Mouse (Mus musculus) cerebellum, adult 2 months (tissue): ENCODE data around the gene Olfr1428. TPM values are rescaled to one million over a fixed set of nuclear protein-coding genes. Genes with fewer than 3 reads are reported as not detected.

ENCODE experiments used
- DNase-seq, 2 experiments: peaks; one replicate each; pipeline ENCODE4 v3.0.0; 2021
- H3K27ac ChIP-seq: fragments of 200-500 bp; 2 replicates; pipeline ENCODE4 v1.5.1; 2012; ENCODE audit warnings: low read length, control low read depth, inconsistent platforms; ENCODE audit not compliant: insufficient read depth
- H3K27me3 ChIP-seq: fragments of 200-500 bp; 2 replicates; pipeline ENCODE4 v1.6.1; 2012; ENCODE audit warnings: inconsistent platforms, mild to moderate bottlenecking, low read length, moderate library complexity; ENCODE audit not compliant: control insufficient read depth, insufficient read depth
- H3K4me1 ChIP-seq: fragments of 200-500 bp; 2 replicates; pipeline ENCODE4 v1.6.1; 2011; ENCODE audit warnings: low read length; ENCODE audit not compliant: control insufficient read depth, insufficient read depth
- H3K4me3 ChIP-seq: fragments of 200-500 bp; replicated peaks from 2 replicates; pipeline ENCODE3; 2011; ENCODE audit warnings: mild to moderate bottlenecking, low read depth, low read length, control low read depth; ENCODE audit not compliant: insufficient read depth
- CTCF ChIP-seq: fragments of 200-500 bp; IDR thresholded peaks from 2 replicates; pipeline ENCODE4 v1.5.1; 2011; ENCODE audit warnings: low read depth, mild to moderate bottlenecking, control low read depth, low read length, moderate library complexity, borderline replicate concordance; ENCODE audit not compliant: insufficient read depth
- POLR2A ChIP-seq: fragments of 200-500 bp; IDR thresholded peaks from 2 replicates; pipeline ENCODE4 v1.6.1; 2011; ENCODE audit warnings: low read length, control low read depth, borderline replicate concordance; ENCODE audit not compliant: insufficient read depth
- WGBS: fragments of 180-500 bp; shearing (Covaris S2); methylation state at CpG from one replicate; pipeline ENCODE4 v1.1.7; 2018; 5-methylcytosine and 5-hydroxymethylcytosine counted together
- polyA plus RNA-seq: library from polyadenylated mRNA; depleted of rRNA; stranded (reverse); fragments of >200 nt; gene quantifications from 2 replicates; pipeline ENCODE4 v1.2.3, GENCODE M21; 2012; rRNA removed

Gene Olfr1428
- polyA plus RNA-seq = not detected in 2 replicates

DNA sequence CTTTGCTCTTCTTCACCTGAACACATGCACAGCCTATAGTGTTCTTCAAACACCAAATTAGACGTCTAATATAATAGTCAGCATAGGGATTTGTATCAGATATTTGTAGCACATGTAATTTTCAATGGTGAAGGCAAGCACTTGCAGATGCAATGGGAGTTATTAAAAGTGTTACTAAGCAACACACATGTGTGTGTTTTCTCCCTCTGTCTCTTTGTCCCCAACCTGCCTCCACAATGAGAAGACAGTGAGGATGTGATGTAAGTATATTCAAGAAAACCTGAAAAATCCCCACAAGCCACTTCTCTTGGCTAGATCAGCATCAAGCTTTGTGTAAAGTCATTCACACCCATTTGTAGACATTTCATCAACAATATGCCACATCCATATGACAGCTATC is at the start of gene Olfr1428:
TSS of gene Olfr1428 (minus strand) at position 101 of the 400 bp plus-strand sequence.
- no peak for TF ChIP-seq POLR2A
- no peak for TF ChIP-seq CTCF
- DNase-seq = no peak
- Histone ChIP-seq H3K27ac (no peak within 1 kb of the TSS), H3K4me3 (no peak within 1 kb of the TSS), H3K27me3 (no peaks in the 10 kb centered on the region), H3K4me1 (no peaks in the 10 kb centered on the region)
- WGBS = 69% methylated on average over 1 of the region's 1 CpGs

DNA sequence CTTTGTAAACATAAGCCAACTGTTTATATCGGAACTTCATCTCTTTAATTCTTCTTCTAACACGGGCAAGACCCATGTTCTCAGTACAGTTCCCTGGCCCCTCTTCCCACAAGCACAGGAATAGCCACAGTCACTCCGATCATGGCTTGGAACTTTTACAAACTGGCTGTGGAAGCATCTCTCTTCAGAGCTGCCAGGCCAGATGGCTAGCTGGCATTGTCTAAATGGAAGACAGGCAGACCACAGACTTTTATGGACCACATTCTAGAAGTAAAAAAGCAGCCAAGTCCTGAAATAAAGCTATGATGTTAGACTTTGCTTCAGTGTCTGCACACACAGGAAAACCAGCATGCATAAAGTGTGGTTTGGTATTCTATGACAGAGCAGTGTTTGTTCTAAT is 29.8 kb upstream of the Olfr1428 start:
- DNase-seq = peak in 1 of 2 experiments; percentile 29
- WGBS = 28% methylated on average over 3 of the region's 3 CpGs
- Histone ChIP-seq H3K27ac (no peak overlapping the region), H3K27me3 (no peaks in the 10 kb centered on the region), H3K4me3 (no peak overlapping the region), H3K4me1 (no peaks in the 10 kb centered on the region)
- no peak for TF ChIP-seq CTCF
- TF ChIP-seq POLR2A = no peak

DNA sequence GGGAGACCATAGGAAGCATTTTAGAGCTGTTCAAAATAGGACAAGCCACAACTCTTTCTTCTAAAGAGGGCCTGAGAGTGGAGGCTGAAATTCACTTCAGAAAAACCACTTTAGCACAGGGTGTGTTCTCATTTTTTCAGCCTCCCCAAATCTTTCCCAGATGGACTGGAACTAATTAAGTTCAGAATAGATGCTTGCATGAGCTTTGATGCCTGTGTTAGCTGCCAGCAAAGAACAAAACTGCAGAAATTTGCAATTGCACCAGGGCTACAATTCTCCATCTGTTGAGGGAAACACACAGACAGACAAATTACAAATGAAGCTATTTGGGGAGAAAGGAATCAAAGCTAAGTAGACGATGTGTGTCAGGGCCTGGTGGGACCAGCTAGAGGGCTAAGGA is 27.7 kb upstream of the Olfr1428 start:
- TF ChIP-seq CTCF (no peak), POLR2A (no peak)
- WGBS = 3% methylated on average over 1 of the region's 1 CpGs
- no peak overlapping the region for H3K27ac ChIP-seq

DNA sequence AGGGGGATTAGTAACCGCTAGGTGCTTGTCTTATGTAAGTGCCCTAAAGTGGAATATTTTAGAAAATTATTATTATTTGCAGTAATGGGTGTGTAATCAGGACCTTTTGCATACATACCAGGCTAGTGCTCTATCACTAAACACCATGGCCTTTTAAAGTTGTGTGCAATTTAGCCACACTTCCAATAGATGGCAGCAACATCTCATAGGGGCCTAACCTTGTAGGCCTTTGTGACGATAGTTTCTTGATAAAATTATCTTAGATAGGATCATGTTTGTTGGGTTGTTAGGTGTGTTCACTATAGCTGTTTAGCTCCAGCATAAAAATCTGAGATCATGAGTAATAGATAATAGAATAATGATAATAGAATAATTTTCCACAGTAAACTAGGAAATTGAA is 18.6 kb upstream of the Olfr1428 start:
- no peak overlapping the region for H3K27ac ChIP-seq
- no peak overlapping the region for H3K4me3 ChIP-seq
- WGBS = 19% methylated on average over 2 of the region's 2 CpGs
- H3K4me1 ChIP-seq = no peaks in the 10 kb centered on the region
- TF ChIP-seq POLR2A (no peak), CTCF (no peak)
- no peaks in the 10 kb centered on the region for H3K27me3 ChIP-seq
- DNase-seq = peak in 1 of 2 experiments; percentile 10

More for the DNA sequence above, 27.7 kb upstream of the Olfr1428 start:
- H3K4me1 ChIP-seq = no peaks in the 10 kb centered on the region
- no peak overlapping the region for H3K4me3 ChIP-seq
- DNase-seq = peak in 1 of 2 experiments; percentile 10
- no peaks in the 10 kb centered on the region for H3K27me3 ChIP-seq

DNA sequence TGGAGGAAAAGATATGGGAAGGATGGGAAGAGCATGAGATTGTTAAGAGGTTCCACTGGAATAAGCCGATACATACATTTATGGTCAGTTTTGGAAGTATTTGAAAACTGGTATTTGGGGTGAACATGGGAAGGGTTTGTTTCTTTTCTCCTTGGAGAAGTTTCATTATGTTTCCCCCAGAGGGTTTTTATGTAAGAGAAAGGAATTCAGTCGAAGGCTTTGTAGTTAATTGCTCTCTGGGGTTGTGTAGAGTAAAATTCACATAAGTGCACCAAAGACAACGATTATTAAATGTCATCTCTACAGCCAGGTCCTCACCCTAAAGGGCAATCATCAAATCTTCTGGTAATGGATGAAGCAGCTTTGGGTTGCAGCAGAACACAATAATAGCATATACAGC is 7.4 kb upstream of the Olfr1428 start, which contains the start of gene Olfr76:
TSS of gene Olfr76 (minus strand) at position 101 of the 400 bp plus-strand sequence.
- no peaks in the 10 kb centered on the region for H3K27me3 ChIP-seq
- no peak for DNase-seq
- no peak within 1 kb of the TSS for H3K27ac ChIP-seq
- WGBS = 69% methylated on average over 3 of the region's 3 CpGs
- no peaks in the 10 kb centered on the region for H3K4me1 ChIP-seq
- no peak within 1 kb of the TSS for H3K4me3 ChIP-seq
- TF ChIP-seq CTCF = no peak
- no peak for TF ChIP-seq POLR2A

DNA sequence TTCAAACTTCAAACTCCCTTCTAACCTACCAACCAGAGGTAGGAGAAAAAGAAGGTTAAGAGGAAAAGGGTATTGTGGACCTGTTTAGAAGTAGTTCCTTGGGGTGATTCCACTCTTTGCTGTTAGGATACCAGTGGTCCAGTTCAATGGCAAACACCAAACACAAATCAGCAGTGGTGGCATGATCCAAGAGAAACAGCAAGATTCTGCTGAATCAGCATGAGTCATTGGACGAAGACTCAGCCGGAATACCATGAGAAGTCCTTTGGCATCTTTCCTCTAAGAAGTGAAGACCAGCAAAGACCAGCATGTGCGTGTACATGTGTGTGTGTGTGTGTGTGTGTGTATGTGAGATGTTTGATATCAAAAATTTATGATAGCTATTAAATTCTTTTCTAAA is 767 bp upstream of the Olfr1428 start:
- no peak for TF ChIP-seq POLR2A
- TF ChIP-seq CTCF = no peak
- Histone ChIP-seq H3K4me3 (no peak overlapping the region), H3K4me1 (no peaks in the 10 kb centered on the region), H3K27me3 (no peaks in the 10 kb centered on the region), H3K27ac (no peak overlapping the region)
- no peak for DNase-seq
- WGBS = 88% methylated on average over 3 of the region's 3 CpGs

DNA sequence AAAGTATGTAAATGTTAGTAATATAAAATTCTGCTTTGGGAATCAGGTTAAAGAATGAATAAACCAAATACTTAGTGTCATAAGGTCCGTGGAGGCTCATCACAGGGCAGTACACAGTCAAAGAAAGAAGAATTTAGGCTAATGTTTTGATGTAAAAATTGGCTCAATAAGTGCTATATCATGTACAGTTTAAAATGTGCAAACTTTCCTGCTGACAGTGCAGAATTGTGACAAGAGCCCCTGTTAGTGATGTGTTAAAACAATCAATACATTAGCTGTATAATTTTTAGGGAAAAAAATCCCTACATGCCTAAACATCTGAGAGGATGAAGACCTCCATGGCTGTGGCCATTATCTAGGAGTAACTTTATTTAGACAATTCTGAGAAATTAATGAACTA is 1.9 kb downstream of the Olfr1428 start:
- 55% methylated on average over 1 of the region's 1 CpGs for WGBS
- no peaks in the 10 kb centered on the region for H3K27me3 ChIP-seq
- TF ChIP-seq POLR2A (no peak), CTCF (no peak)
- H3K4me1 ChIP-seq = no peaks in the 10 kb centered on the region
- no peak for DNase-seq
- H3K27ac ChIP-seq = no peak overlapping the region
- H3K4me3 ChIP-seq = no peak overlapping the region

DNA sequence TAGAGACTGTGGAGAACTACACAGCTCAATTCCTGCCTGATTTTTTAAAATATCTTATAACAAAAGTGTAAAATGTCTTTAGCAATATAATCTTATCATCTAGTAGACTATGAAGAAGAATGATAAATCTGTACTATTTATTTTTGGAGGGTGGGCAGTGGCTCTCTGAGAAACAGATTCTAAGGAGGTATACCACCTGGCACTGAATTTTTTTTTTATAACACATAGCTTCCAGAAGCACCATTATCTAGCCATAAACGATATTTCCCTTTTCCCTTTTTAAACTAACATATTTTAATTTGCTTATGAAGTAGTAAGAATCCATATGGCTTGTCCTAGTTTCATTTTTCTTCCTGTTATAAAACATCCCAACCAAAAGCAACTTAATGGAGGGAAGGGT is 11.2 kb downstream of the Olfr1428 start:
- TF ChIP-seq CTCF (no peak), POLR2A (no peak)
- Histone ChIP-seq H3K4me1 (no peaks in the 10 kb centered on the region), H3K27me3 (no peaks in the 10 kb centered on the region), H3K27ac (no peak overlapping the region), H3K4me3 (no peak overlapping the region)
- WGBS = 49% methylated on average over 1 of the region's 1 CpGs
- DNase-seq = no peak

DNA sequence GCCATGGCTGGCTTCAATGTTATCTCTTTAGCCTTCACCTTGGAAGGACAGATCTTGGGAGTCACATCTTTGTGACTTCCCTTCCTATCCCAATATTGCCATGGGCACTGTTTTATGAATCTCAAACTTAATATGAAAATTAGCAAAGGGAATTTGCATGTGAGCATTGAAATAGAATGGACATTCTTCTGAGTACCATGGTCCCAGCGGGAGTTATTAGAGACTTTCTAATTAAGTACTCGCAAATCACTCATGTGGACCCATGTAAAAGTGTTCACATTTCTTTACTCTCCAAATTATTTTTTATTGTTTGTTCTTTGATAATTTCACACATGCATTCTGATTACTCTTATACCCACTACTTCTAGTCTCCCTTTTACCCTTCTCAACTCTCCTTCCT is 12.5 kb downstream of the Olfr1428 start, which contains the start of gene Olfr1427:
TSS of gene Olfr1427 (minus strand) at position 101 of the 400 bp plus-strand sequence.
- no peaks in the 10 kb centered on the region for H3K27me3 ChIP-seq

More for the DNA sequence above, 12.5 kb downstream of the Olfr1428 start, which contains the start of gene Olfr1427:
- Histone ChIP-seq H3K4me1 (no peaks in the 10 kb centered on the region), H3K4me3 (no peak within 1 kb of the TSS), H3K27ac (no peak within 1 kb of the TSS)
- WGBS = 91% methylated on average over 2 of the region's 2 CpGs
- no peak for TF ChIP-seq POLR2A
- TF ChIP-seq CTCF = no peak
- no peak for DNase-seq
